Mouse (Mus musculus) ES-E14 (cell line): ENCODE results near the gene Tbc1d17. TPM values are rescaled to one million over a fixed set of nuclear protein-coding genes. Genes with fewer than 3 reads are reported as not detected.

Experiments used
- DNase-seq: peaks from one replicate; pipeline ENCODE4 v3.0.0-alpha.2; 2013; ENCODE audit warnings: low read depth, low spot score
- H3K27ac ChIP-seq: 2 replicates; pipeline ENCODE4 v1.5.1; 2012; ENCODE audit warnings: low read depth, mild to moderate bottlenecking, low read length, moderate library complexity, mixed read lengths; ENCODE audit not compliant: poor library complexity, insufficient read depth, severe bottlenecking
- H3K36me3 ChIP-seq: 2 replicates; pipeline ENCODE4 v1.6.1; 2012; ENCODE audit warnings: mild to moderate bottlenecking, low read length, moderate library complexity, mixed read lengths; ENCODE audit not compliant: control insufficient read depth, poor library complexity, insufficient read depth, severe bottlenecking
- H3K4me1 ChIP-seq, 2 experiments: fragments of 150-350 bp in 1 of 2; sonication (generic) in 1 of 2; 2 replicates each; pipeline ENCODE4 v1.6.1; 2012; ENCODE audit warnings: low read length in 2 of 2, mild to moderate bottlenecking in 1 of 2, mixed read lengths in 1 of 2; ENCODE audit not compliant: control insufficient read depth in 2 of 2, insufficient read depth in 2 of 2, poor library complexity in 1 of 2
- H3K4me3 ChIP-seq, 2 experiments: fragments of 150-350 bp in 1 of 2; sonication (generic) in 1 of 2; 2 replicates each; pipeline ENCODE4 v1.5.1; 2012; ENCODE audit warnings: low read length in 2 of 2, low read depth in 1 of 2, mild to moderate bottlenecking in 1 of 2, mixed read lengths in 1 of 2; ENCODE audit not compliant: insufficient read depth in 1 of 2, poor library complexity in 1 of 2, severe bottlenecking in 1 of 2
- H3K9ac ChIP-seq: 2 replicates; pipeline ENCODE4 v1.6.1; 2012; ENCODE audit warnings: low read depth, mild to moderate bottlenecking, low read length, mixed read lengths; ENCODE audit not compliant: poor library complexity, insufficient read depth, severe bottlenecking
- H3K9me3 ChIP-seq: fragments of 150-350 bp; sonication (generic); 2 replicates; pipeline ENCODE4 v1.6.1; 2012; ENCODE audit warnings: low read depth, mild to moderate bottlenecking, low read length; ENCODE audit not compliant: control insufficient read depth, insufficient read depth
- CHD2 ChIP-seq: IDR thresholded peaks from 2 replicates; pipeline ENCODE4 v1.6.1; 2014; ENCODE audit warnings: mild to moderate bottlenecking, low read depth, low read length, inconsistent platforms
- HCFC1 ChIP-seq: IDR thresholded peaks from 2 replicates; pipeline ENCODE4 v1.6.1; 2012; ENCODE audit warnings: low read length, inconsistent platforms, borderline replicate concordance; ENCODE audit not compliant: insufficient read depth
- MAFK ChIP-seq: IDR thresholded peaks from 2 replicates; pipeline ENCODE4 v1.6.1; 2014; ENCODE audit warnings: mild to moderate bottlenecking, low read depth, low read length, inconsistent platforms; ENCODE audit not compliant: insufficient read depth
- ZC3H11A ChIP-seq: IDR thresholded peaks from 2 replicates; pipeline ENCODE4 v1.6.1; 2012; ENCODE audit warnings: low read depth, mild to moderate bottlenecking, inconsistent platforms, low read length, borderline replicate concordance
- ZNF384 ChIP-seq: IDR thresholded peaks from 2 replicates; pipeline ENCODE4 v1.6.1; 2012; ENCODE audit warnings: low read depth, low read length, inconsistent platforms
- in situ Hi-C, 2 experiments: fragments of 600-800 bp; cut with MboI; formaldehyde crosslinking; loops; one replicate each; pipeline ENCODE4 v1.15.1; 2025; ENCODE audit warnings: low sequenced_read_pairs in 2 of 2, inconsistent platforms in 1 of 2; ENCODE audit not compliant: unreplicated experiment in 2 of 2
- total RNA-seq: library from RNA; depleted of rRNA; stranded (reverse); fragments of 300-350 nt; gene quantifications from 2 replicates; pipeline ENCODE4 v1.2.3, GENCODE M21; 2012

The Tbc1d17 gene
- total RNA-seq, 1 experiment = 31.5 TPM

DNA sequence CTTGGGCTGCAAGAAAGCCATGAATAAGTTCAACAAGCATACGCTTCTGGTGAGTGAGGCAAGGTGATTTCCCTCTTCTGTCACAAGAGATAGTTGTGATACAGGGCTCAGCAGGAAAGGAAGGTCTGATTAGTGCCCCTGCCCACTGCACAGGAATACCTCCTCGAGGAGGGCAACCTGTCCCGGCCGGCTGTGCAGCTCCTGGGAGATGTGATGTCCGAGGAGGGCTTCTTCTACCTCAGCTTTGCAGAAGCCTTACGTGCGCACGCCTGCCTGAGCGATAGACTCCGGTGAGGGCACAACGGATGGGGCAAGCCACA is 9.7 kb downstream of the Tbc1d17 start:
- Histone ChIP-seq H3K27ac (no peak overlapping the region), H3K36me3 (peaks cover 22% of the 10 kb centered on the region), H3K9ac (no peak overlapping the region), H3K4me3 (peak overlapping the region; percentile 53 to 64; a peak in 2 of 4 replicates), H3K9me3 (no peaks in the 10 kb centered on the region), H3K4me1 (peaks cover 0 to 8% of the 10 kb centered on the region in 2 experiments; a peak in 1 of 4 replicates)
- in situ Hi-C loops = no loop called here
- TF ChIP-seq ZNF384 = no peak
- TF ChIP-seq HCFC1 = no peak
- no peak for TF ChIP-seq MAFK
- no peak for TF ChIP-seq ZC3H11A
- no peak for TF ChIP-seq CHD2
- no peak for DNase-seq

DNA sequence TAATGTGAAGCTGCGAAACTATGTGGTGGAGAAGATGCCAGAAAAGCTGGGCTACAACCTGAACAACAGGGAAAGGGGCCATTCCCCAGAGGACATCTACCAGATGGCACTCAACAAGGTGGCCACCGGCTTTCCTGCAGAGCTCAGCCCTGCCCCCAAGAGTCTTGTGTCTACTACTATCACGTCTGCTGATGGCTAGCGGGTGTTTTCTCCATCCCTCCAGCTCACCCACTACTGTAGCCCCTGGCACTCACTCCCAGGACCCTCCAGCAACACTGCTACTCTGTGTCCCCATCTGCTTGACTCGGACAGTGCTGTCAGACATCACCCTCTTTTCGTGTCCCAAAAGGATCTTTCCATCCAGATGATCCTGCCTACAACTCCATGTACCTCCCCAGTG is 10.8 kb downstream of the Tbc1d17 start:
- TF ChIP-seq ZNF384 = no peak
- TF ChIP-seq MAFK = no peak
- TF ChIP-seq CHD2 = no peak
- no peak for TF ChIP-seq ZC3H11A
- no peak for TF ChIP-seq HCFC1
- Histone ChIP-seq H3K27ac (no peak overlapping the region), H3K4me1 (peaks cover 0 to 8% of the 10 kb centered on the region in 2 experiments; a peak in 1 of 4 replicates), H3K9me3 (no peaks in the 10 kb centered on the region), H3K9ac (no peak overlapping the region), H3K36me3 (peaks cover 12% of the 10 kb centered on the region), H3K4me3 (no peak overlapping the region)
- DNase-seq = no peak
- in situ Hi-C loops = no loop called here

DNA sequence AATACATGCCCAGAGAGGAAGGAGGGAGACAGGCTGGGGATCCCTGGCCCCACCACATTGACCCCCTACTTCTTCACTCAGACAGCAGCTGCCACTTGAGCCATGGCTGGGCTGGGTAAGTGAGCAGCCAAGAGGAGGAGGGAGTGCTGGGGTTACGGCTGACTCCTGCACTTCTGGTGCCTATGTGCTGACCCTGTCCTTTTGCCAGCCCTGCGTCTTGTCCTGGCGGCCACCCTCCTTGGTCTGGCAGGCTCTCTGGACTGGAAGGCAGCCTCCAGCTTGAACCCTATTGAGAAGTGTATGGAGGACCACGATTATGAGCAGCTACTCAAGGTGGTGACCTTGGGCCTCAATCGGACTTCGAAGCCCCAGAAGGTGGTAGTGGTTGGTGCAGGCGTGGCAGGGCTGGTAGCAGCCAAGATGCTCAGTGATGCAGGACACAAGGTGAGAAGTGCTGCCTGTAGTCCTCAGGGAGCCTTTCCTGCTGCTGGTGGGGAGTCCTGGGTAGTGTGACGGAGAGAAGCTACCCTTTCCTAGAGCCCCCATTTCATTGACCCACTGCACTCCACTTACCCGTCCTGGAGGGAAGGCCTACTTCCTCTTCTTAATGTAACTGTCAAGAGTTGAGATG is 12.3 kb downstream of the Tbc1d17 start:
- Histone ChIP-seq H3K4me3 (no peak overlapping the region), H3K27ac (no peak overlapping the region), H3K36me3 (peaks cover 13% of the 10 kb centered on the region), H3K4me1 (peaks cover 0 to 8% of the 10 kb centered on the region in 2 experiments; a peak in 1 of 4 replicates), H3K9me3 (no peaks in the 10 kb centered on the region), H3K9ac (no peak overlapping the region)
- in situ Hi-C loops = no loop called here
- TF ChIP-seq ZC3H11A = no peak
- TF ChIP-seq CHD2 = no peak
- no peak for TF ChIP-seq HCFC1
- no peak for TF ChIP-seq ZNF384
- TF ChIP-seq MAFK = no peak
- DNase-seq = no peak

DNA sequence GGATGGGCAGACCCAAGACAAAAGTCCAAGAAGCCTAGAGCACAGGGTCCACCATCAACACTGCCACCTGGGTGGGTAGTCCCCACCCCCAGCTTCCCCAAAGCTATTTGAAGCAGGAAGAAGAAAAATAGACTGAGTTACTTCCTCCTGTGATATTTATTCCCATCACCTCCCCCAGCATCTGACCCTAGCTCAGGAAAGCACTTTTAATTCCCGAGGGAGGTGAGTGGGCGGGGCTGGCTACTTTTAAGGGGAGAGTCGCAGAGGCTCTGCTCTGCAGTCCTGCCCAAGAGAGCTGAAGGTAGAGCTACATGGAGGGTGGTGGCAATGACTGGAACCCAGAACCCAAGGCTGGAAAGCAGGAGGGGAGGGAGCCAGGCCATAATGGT is 12.9 kb downstream of the Tbc1d17 start:
- in situ Hi-C loops = no loop called here
- Histone ChIP-seq H3K9me3 (no peaks in the 10 kb centered on the region), H3K4me1 (peaks cover 0 to 6% of the 10 kb centered on the region in 2 experiments; a peak in 1 of 4 replicates), H3K9ac (no peak overlapping the region), H3K27ac (no peak overlapping the region), H3K36me3 (peaks cover 15% of the 10 kb centered on the region), H3K4me3 (no peak overlapping the region)
- no peak for DNase-seq
- TF ChIP-seq ZNF384 = no peak
- no peak for TF ChIP-seq ZC3H11A
- no peak for TF ChIP-seq CHD2
- TF ChIP-seq MAFK = no peak

DNA sequence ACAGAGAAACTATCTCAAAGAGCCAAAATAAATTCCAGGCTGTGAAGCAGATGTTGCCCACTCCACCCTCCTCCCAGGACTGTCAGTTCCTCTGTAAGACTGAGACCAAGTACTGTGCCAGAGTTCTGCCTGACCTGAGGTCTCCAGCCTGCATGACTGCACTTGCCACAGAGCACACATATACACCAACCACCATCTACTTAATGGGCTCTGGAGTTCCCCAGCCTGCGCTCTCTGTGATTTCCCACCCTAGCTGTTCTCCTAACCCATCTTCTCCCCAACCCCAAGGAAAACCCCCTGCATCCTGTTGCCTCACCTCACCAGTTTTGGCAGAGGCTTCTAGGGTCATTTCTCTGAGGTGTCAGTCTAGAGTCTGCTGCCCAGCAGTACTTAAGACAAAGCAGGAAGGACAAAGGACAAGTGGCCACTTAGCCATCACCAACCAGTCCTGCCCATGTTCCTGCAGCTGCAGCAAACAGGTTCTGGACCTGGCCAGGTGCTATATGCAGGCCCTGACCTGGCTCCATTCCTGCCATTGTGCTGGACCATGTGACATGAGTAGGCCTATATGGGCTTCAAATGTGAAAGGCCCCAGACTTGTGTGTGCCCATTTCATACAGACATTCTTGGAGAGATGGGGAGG is 13.4 kb downstream of the Tbc1d17 start:
- Histone ChIP-seq H3K27ac (no peak overlapping the region), H3K36me3 (peaks cover 17% of the 10 kb centered on the region), H3K4me1 (peaks cover 0 to 8% of the 10 kb centered on the region in 2 experiments; a peak in 1 of 4 replicates), H3K4me3 (no peak overlapping the region), H3K9ac (no peak overlapping the region), H3K9me3 (no peaks in the 10 kb centered on the region)
- no peak for TF ChIP-seq MAFK
- no peak for TF ChIP-seq CHD2
- TF ChIP-seq ZC3H11A = no peak
- TF ChIP-seq ZNF384 = no peak
- no peak for TF ChIP-seq HCFC1
- no peak for DNase-seq
- in situ Hi-C loops = no loop called here
